Mouse (Mus musculus): Measurements from ENCODE around the gene Rimklb.
"Not testable (repeated sequence)": the region's sequence is repeated elsewhere in the genome, so short reads cannot be mapped to it uniquely, and the experiment has no call there.

The Rimklb gene

DNA sequence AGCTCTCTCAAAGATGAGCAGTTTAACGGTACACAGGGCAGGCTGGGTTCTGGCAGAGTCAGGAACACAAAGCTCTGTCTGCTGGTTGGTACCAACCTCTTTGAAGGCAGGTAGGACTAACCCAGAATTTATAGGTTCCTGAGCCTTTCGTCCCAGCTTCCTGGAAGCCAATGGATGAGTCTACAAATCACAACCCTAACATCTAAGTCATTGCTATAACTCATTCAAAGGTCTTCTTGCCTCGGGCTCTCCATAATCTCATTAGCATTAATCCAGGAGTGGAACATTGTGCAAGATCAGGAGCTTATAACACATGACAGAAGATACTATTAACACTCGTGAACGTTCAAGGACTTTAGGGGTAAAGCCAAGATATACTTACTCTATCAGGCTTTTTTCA lies at the start of gene Rimklb:
Gene Rimklb (minus strand): TSS at position 101 of the 400 bp plus-strand sequence.
- in situ Hi-C loops (cut with MboI, MseI), result loop anchor here in 1 of 2 experiments (5.0 kb wide), 1 partner anchor 64 kb away; no protein-coding TSS in a partner anchor

DNA sequence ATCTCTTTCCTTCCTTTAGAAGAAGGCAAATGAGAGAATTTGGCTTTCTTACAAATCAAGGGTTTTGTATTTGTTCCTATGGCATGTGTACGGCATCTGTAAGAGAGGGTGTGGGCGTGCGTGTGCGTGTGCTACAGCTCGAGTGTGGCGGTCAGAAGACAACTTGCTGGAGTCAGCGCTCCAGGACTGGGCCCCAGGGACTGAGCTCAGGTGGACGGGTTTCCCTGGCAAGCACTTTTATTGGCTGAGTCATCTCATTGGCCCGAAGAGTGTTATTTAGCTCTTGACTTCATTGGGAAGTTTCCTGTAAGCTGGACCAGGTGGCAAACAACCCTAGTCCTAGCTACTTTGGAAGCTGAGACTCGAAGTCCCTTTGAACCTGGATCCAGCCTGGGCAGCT lies 47.4 kb upstream of the Rimklb start:
- in situ Hi-C loops (cut with MboI, MseI), result no loop called here

DNA sequence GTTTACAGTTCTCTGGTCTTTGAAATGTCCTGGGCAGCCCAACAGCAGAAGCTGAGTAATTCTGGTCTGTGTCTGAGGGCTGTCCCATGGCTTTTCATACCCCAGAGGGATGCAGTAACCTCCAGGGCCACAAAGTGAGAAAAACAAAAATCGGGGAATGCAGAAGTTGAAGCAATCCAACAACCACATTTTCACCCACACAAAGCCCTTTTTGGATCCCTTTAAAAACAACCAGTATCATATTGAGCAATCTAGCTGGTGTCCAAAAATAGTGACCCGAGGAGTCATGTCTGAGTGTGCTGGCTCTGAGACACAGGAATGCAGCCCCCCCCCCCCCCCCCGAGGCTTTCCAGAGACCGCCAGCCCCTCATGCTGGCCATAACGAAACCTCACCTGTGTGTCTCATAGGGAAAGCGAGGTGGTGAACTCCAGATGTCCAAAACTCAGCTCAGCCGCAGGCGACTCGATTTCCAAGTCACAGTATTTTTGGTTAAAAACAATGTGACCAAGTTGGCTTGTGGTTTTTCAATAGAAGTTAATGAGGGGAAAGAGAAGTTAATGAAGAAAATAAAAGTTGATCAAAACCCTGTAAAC lies 46.8 kb upstream of the Rimklb start:
- in situ Hi-C loops (cut with MboI, MseI), result no loop called here

DNA sequence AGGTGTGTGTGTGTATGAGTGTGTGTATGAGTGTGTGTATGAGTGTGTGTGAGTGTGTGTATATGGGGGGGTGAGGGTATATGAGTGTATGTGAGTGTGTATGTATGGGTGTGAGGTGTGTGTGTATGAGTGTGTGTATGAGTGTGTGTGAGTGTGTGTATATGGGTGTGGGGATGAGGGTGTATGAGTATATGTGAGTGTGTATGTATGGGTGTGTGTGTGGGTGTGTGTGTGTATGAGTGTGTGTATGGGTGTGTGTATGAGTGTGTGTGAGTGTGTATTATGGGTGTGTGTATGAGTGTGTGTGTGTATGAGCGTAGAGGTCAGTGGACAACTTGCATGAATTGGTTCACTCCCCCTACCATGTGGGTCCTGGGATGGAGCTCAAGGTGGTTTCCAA lies 46.1 kb upstream of the Rimklb start:
- in situ Hi-C loops (cut with MboI, MseI), result no loop called here

DNA sequence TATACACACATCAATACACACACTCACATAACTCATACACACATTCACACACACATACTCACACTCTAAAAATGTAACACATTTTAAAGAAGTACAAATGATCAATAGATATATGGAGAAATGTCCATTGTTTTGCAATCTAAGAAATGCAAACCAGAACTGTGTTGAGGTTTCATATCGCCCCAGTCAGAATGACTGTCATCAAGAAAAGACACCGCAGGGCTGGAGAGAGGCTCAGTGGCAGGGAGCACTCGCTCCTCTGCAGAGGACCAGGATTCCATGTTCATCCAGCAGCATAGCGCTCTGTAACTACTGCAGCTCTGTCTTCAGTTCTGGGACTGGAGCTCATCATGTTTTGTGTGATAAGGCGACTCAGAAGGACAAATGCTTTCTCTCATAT lies 45.0 kb upstream of the Rimklb start:
- in situ Hi-C loops (cut with MboI, MseI), result no loop called here

DNA sequence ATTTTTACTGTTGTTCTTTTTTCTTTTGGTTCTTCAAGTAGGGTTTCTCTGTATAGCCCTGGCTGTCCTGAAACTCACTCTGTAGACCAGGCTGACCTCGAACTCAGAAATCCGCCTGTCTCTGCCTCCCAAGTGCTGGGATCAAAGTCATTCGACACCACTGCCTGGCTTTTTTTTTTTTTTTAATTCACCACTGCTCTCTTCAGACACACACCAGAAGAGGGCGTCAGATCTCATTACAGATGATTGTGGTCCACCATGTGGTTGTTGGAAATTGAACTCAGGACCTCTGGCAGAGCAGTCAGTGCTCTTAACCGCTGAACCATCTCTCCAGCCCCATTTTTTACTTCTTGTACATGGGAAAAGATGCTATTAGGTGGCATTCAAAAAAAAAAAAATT lies 43.9 kb upstream of the Rimklb start:
- in situ Hi-C loops (cut with MboI, MseI), result not testable (repeated sequence)

DNA sequence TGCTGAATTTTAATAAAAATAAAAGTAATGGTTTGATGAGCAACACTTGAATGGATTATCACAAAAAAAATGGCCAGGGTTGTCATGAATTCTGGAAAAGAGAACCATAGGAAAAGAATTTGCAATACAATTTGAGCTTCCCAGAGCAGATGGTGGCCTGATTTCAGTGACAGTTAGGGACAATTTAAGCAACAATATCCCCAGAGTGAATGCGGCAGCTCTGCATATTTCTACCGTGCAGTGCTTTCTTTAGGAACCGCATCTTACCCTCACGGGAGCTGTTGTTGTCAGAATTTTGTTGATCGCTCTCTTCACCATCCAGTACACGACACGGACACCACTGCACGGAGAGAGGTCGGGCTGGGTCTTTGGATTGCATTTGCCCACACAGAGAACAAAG lies 41.0 kb upstream of the Rimklb start:
- in situ Hi-C loops (cut with MboI, MseI), result no loop called here

DNA sequence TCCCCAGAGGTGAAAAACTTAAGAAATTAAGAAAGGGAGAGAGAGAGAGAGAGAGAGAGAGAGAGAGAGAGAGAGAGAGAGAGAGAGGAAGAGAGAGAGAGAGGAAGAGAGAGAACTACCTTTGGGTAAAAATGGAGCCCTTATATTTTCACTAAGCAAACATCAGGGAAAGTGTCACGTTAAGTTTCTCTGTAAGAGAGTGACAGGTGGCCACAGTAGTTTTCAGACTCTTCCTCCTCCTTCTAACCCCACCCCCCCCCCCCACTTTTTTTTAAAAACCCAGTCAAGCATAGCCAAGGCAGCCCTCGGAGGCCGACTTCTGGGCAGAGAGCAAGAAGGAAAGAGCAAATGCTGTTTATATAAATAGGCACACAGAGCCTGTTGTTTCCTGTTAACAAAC lies 35.5 kb upstream of the Rimklb start:
- in situ Hi-C loops (cut with MboI, MseI), result no loop called here

DNA sequence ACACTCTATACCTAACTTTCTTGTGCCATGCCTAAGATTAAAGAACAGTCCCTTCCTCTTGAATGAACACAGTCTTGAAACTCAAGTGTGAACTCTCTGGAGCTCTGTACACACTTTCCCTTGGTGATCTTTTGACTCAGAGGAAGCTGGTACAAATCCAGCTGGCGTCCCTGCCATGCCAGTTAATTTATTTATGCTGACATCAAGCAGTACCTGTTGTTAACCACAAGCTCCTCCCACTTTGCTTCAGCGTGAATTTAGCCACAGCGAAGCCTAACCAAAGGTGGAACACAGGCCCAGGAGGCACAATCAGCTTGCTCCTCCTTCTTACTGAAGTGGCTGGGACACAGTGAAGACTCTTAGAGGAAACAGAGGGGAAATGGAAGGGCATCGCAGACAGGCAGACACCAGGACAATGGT lies 34.3 kb upstream of the Rimklb start:
- in situ Hi-C loops (cut with MboI, MseI), result no loop called here

DNA sequence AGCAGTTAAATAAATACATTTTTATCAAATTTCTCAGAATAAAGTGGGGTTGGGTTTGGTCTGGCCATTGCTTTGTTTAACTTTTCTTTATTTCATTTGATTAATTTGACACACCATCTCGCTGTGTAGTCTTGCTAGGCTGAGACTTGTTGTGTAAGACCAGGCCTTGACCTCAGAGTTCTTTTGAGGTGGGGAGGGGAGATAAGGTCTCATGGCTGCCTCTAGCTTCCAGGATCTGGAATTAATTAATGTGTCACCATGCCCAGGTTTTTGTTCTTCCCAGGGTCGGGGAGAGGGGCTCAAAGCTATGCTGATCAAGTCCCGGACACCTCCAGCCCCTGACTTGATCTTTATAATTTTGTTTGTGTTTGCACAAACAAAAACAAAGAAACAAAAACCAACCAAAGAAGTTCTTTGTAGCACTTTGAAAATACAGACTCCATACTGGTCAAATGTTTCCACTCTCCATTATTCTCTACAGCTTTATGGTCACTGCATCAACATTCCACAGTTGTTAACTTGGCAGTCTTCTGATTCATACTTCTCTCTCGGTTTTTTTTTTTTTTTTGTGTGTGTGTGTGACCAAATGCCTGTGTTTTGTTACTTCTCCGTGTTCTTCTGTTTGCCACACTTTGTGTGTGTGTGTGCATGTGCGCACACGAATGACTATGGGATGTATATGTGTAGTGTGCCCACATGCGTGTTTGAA lies 33.1 kb upstream of the Rimklb start:
- in situ Hi-C loops (cut with MboI, MseI), result no loop called here

DNA sequence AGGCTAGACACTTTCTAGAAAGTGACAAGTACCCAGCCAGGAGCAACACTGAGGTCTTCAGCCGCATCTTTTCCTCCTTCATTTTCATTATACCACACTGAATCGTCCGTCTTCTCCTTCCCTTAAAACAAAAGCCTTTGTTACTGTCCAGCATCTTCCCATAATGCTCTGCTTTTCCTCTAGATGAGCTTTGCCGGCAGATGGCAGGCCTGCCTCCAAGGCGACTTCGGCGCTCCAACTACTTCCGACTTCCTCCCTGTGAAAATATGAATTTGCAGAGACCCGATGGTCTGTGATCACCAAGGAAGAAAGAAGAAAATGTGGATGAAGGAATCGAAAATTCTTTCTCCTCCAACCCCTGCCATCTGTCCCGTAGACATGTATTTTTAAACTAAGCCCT lies 29.6 kb upstream of the Rimklb start:
- in situ Hi-C loops (cut with MboI, MseI), result no loop called here

DNA sequence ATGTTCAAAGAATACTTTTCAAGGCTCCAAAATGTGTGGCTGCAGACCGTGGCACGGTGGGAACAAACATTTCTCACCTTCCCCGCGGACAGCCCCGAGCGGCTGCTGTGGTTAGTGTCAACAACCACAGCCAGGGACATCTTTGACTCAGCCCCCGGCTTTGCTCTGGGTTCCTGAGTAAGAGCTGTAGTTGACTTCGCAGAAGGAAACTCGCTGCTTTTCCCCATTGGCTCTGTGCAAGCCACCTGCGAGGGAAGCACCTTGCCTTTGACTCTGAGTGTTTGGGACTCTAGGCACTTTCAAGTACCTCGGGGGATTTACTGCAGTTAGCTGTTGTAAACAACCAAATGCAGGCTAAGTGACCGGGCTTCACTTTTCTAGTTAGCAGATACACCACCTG lies 29.0 kb upstream of the Rimklb start:
- in situ Hi-C loops (cut with MboI, MseI), result no loop called here

DNA sequence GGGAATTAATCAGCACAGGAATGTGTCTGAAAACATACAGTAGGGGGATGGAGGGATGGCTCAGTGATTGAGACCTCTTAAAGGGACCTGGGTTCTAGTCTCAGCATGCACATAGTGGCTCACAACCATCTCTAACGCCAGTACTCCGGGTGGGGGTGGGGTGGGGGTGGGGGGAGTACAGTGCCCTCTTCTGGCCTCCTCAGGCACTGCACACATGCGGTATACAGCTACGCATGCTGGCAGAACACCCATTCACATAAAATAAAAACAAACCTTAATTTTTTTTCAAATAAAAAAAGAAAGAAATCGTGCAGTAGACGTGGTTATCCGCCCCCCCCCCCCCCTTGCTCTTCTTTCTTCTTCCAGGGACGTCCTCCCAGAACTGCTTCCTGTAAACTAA lies 24.7 kb upstream of the Rimklb start:
- in situ Hi-C loops (cut with MboI, MseI), result no loop called here

DNA sequence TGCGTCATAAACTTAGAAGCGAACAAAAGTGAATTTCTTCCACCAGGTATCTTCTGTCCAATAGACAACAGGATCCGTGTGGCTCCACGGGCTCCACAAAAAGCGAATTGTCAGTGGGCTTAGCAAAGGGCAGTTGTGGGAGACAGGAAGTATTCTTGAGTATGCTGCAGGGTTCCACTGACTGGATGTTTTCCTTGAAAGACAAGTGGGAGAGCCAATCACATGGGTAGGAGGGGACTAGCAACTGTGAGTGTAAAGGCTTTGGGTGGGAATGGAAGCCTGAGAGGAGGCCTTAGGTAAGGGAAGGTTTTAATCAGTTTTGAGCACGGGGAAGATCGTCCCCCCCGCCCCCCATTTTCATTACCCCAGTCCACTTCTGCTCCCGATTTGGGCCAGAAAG lies 24.0 kb upstream of the Rimklb start:
- in situ Hi-C loops (cut with MboI, MseI), result no loop called here

DNA sequence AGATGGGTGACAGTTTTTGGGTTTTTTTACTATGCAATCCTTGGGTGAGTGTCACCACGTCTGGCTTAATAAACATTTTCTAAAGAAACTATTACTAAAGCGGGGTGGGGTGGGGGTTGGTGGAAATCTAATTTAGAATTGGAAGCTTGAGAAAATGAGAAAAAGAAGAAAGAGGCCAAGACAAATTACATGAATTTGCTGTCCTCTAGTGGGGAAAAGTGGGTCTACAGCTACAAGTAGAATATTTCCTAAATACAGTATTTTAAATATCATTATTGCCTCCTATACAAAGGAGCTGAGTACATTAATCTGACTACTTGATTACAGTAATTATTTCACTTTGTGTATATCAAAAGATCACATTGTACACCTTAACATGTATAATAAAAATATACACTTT lies 20.8 kb upstream of the Rimklb start:
- in situ Hi-C loops (cut with MboI, MseI), result no loop called here

DNA sequence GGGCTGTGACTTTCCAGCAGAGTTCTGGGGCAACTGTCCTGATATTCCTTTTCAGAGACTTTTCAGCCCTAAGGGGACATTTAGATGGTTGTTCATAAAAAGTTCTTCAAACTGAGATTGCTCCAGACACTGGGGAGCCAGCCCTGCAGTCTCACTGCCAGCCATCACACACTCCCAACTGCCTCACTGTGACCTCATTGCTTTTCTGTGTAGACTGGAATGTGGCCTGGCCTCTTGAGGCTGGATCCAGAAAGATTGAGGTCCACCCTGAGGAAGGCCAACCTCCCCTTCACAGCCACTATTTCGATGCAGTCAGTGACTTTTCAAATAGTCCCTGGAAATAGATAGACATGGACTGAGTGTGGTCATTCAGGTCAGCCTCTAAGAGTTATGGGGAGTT lies 19.1 kb upstream of the Rimklb start:
- in situ Hi-C loops (cut with MboI, MseI), result no loop called here

DNA sequence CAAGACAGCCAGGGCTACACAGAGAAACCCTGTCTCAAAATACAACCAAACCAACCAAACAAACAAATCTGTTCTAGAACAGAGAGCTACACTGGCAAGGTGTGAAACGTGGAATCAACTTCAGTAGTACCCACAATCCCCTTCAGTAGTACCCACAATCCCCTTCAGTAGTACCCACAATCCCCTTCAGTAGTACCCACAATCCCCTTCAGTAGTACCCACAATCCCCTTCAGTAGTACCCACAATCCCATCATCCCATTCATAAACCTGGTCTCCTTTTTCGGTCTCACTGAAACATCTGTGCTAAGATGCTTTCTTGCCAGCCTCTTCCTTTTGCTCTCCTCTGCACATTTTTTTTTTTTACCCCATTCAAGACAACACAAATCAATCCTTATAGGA lies 17.2 kb upstream of the Rimklb start:
- in situ Hi-C loops (cut with MboI, MseI), result not testable (repeated sequence)

DNA sequence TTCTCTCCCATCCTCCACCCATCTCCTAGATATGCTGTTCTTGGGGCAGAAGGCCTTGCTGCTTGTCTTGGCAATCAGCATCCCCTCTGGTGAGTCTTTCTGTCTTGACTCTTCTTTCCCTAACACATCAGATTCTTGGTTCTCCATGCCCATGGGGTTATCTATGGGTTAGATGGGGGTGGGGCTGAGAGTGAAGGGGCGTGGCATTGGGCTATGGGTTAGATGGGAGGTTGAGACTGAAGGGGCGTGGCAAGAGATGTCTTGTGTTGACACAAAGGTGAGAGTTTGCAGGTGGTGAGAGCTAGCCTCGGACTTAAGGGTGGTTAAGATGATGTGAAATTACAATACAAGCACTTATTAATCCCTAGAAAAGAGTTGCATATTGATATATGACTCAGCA lies 15.8 kb upstream of the Rimklb start:
- in situ Hi-C loops (cut with MboI, MseI), result no loop called here

DNA sequence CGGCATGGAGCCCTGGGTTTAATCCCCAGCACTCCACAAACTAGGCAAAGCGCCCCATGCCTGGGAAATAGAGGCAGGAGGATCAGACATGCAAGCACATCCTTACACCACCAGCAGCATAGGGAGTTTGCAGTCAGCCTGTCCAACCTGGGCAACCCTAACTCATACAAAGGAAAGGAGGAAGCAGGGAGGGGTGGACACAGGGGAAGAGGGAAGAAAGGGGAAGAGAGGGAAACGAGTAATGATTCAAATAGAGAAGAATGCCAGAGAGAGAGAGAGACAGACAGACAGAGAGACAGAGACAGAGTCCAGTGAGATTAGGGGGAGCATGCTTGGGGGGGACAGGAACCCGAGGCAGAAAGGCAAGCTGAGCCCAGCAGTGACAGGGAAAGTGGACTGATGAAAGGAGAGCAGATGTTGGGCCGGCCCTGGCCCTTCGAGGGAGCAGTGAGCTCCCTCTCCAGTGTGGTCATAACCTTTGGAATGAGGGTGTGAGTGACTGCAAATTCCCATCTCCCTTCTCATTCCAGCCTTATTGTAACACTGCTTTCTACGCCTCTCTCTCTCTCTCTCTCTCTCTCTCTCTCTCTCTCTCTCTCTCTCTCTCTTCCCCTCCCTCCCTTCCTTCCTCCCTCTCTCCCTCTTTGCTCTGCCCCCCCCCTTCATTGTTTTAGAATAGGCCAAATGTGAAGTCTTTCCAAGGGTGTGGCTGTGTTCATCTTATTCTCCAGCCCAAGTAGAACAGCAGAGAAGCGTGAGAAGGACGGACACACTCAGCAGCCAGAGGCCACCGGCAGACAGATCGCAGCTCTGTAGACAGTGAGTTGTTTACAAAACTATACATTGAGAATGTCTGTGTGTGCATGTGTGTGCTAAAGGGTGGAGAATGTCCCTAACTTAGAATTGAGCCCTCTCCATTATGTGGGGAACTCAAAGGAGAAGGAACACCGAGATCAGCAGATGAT lies 14.6 kb upstream of the Rimklb start:
- in situ Hi-C loops (cut with MboI, MseI), result no loop called here

DNA sequence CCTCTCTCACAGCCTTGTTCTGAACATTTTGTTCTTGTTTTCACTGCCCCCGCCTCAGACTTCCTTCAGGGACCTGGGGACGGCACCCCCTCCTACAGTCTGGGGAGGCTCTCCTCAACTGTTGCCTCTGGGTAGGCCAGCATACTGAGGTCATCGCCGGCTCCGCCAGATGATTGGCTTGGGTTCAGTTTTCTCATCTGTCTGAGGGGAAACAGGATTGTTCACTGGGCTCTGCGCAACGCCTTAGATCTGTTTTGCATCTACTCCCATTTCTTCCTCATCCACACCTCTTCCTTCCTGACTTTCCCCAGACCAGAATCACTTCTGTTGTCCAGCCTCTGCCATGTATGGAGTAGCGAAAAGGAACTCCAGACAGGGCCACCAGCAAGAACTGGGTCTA lies 9.9 kb upstream of the Rimklb start:
- in situ Hi-C loops (cut with MboI, MseI), result no loop called here

DNA sequence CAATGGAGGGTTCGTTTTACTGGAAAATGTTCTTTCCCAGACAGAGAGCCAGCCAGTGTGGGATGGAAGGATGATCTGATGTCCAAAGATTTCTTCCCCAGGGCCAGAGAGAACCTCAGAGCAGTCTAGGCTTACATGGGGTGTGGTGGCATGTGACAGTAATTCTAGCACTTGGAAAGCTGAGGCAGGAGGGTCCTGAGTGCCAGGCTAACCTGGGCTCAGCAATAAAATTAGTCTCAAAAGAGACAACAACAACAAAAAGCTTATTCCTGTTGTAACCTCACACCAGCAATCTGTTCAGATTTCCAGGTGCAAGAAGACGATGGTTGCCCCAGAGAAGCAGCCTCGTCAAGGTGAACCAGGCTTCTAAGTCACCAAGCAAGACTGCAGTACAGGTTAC lies 7.0 kb upstream of the Rimklb start, which contains the start of gene Mfap5:
Gene Mfap5 (plus strand): TSS at position 301 of the 400 bp plus-strand sequence.
- in situ Hi-C loops (cut with MboI, MseI), result no loop called here

DNA sequence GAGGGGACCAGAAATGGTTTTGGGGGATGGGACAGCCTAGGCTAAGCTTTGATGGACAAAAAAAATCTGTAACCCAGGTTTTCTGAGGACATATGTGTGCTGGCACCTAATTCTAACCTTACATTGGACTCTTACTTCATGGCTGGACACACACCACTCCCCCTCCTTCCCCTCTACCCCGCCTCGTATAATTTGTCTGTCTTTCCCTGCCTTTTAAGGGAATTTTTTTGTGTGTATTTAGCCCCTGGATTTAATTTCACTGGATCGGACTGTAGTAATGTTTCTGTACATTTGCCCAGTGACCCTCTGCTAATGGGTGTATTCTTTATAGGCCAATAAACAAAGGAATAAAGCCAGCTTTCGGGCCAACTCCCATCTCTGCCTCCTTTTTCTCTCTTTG lies 6.5 kb upstream of the Rimklb start:
- in situ Hi-C loops (cut with MboI, MseI), result no loop called here

All from T-helper 17 cell (primary cell).